Mouse (Mus musculus) urinary bladder, adult 18-20 months (tissue): ENCODE data around the gene Arrdc1.
"Not testable (repeated sequence)": the region's sequence is repeated elsewhere in the genome, so short reads cannot be mapped to it uniquely, and the experiment has no call there.

Experiments
- DNase-seq, 2 experiments: peaks; one replicate each; pipeline ENCODE4 v3.0.0; 2022; ENCODE audit warnings: low spot score in 2 of 2, mixed read lengths in 2 of 2

Gene Arrdc1

GRCm38 (mm10) chr2:24935057-24935796, at the start of gene Arrdc1:
Arrdc1 (minus strand) TSS chr2:24935252.
- peak; percentile 91 to 95 for DNase-seq

- no peak for DNase-seq
These were observed 41.9 kb upstream of the Arrdc1 start for GRCm38 (mm10) chr2:24976960-24977359.

- DNase-seq: peak; percentile 49 to 76
These were observed 40.7 kb upstream of the Arrdc1 start, which contains the start of gene Pnpla7 for GRCm38 (mm10) chr2:24975704-24976297. Pnpla7 (plus strand) TSS chr2:24976033.

- DNase-seq: peak; percentile 86 to 95
These were observed 40.1 kb upstream of the Arrdc1 start, which contains the start of gene Mrpl41 for GRCm38 (mm10) chr2:24974906-24975703. Mrpl41 (minus strand) TSS chr2:24975098.

- peak in 1 of 2 experiments; percentile 31 for DNase-seq
These were observed 39.4 kb upstream of the Arrdc1 start for GRCm38 (mm10) chr2:24974452-24974851.

GRCm38 (mm10) chr2:24970386-24970785, 35.3 kb upstream of the Arrdc1 start:
- DNase-seq: no peak

GRCm38 (mm10) chr2:24962304-24963000, 27.4 kb upstream of the Arrdc1 start, which contains the start of gene Dph7:
Dph7 (plus strand) TSS chr2:24962400.
- DNase-seq: peak; percentile 76 to 87

- DNase-seq: peak in 1 of 2 experiments; percentile 7
These were observed 25.9 kb upstream of the Arrdc1 start for GRCm38 (mm10) chr2:24960910-24961309.

- DNase-seq: no peak
These were observed 17.5 kb upstream of the Arrdc1 start for GRCm38 (mm10) chr2:24952537-24953055.

GRCm38 (mm10) chr2:24950189-24950535, 15.1 kb upstream of the Arrdc1 start:
- DNase-seq: no peak

GRCm38 (mm10) chr2:24949421-24950188, 14.6 kb upstream of the Arrdc1 start, which contains the start of gene Zmynd19:
Zmynd19 (plus strand) TSS chr2:24949792.
- DNase-seq: peak; percentile 95 to 98

GRCm38 (mm10) chr2:24944304-24944703, 9.3 kb upstream of the Arrdc1 start:
- DNase-seq: not testable (repeated sequence)

- no peak for DNase-seq
These were observed 7.0 kb upstream of the Arrdc1 start for GRCm38 (mm10) chr2:24942092-24942491.

- no peak for DNase-seq
These were observed 550 bp downstream of the Arrdc1 start for GRCm38 (mm10) chr2:24934441-24934963.

- DNase-seq: no peak
These were observed 5.5 kb downstream of the Arrdc1 start for GRCm38 (mm10) chr2:24929593-24929992.

- peak; percentile 23 to 25 for DNase-seq
These were observed 5.9 kb downstream of the Arrdc1 start for GRCm38 (mm10) chr2:24929119-24929518.

GRCm38 (mm10) chr2:24927810-24928479, 7.1 kb downstream of the Arrdc1 start:
- DNase-seq: peak; percentile 35 to 72

GRCm38 (mm10) chr2:24926965-24927358, 8.1 kb downstream of the Arrdc1 start:
- no peak for DNase-seq

- DNase-seq: no peak
These were observed 8.6 kb downstream of the Arrdc1 start for GRCm38 (mm10) chr2:24926345-24926964.
